ENCODE assay signal across 11 mouse cellular contexts in the genomic region with DNA sequence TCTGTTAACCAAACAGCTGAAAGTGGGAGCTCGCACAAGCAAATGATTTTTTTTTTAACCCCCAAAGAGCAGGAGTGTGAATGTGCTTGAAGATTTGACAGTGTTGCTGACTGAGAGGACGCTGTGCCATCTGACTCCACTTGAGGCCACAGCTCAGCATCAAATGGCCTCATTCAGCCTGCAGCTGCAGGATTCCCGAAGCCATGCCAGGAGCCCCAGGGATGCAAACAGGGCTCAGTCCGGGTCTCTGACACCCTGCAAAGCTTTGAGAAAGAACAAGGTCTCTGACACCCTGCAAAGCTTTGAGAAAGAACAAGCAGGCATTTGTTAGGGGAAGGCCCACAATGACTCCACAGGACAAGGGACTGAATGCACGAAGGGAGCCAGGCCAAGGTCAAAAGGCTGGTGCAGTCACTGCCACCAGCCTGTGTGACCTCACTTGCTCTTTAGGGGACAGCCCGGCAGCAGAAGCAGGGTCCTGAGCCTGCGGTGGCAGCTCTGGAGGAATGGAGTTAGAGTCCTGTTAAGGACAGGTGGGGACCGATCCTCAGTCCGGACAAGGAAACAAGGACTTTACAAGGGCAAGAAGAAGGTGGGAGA.
DNase-seq lines count a peak whose midpoint lies in the region; ATAC-seq lines count a peak whose summit lies in the region.
"Had no signal": no experiment of that assay in that cellular context is flagged by ENCODE, and none has a peak within 500 bp of the region (broad histone marks: within the 10 kb centered on the region; RNA-seq: fewer than 3 reads in every experiment).

No protein-coding gene starts in this region.

- peaks cover 24% of the 10 kb centered on the region for H3K4me1 ChIP-seq in neural tube, embryonic 13.5 days (replicated peaks)
- peaks cover 5% of the 10 kb centered on the region; the same call in 1 of the 2 replicates for H3K4me1 ChIP-seq in neural tube, embryonic 15.5 days
- H3K4me1 ChIP-seq: limb, embryonic 15.5 days had no signal

- H3K9me3 ChIP-seq in neural tube, embryonic 13.5 days: no peaks in the 10 kb centered on the region
- H3K9me3 ChIP-seq in neural tube, embryonic 15.5 days (replicated peaks): no peaks in the 10 kb centered on the region
- H3K9me3 ChIP-seq: limb, embryonic 15.5 days had no signal

- H3K27ac ChIP-seq in neural tube, embryonic 13.5 days (replicated peaks): peak overlapping the region; percentile 49
- H3K27ac ChIP-seq in neural tube, embryonic 15.5 days (replicated peaks): no peak overlapping the region
- H3K27ac ChIP-seq: limb, embryonic 15.5 days had no signal

- peak; percentile 16 for DNase-seq in embryo, embryonic 10 days (ENCODE audit: low spot score)
- no peak for DNase-seq in embryo, embryonic 11 days
- peak; percentile 49 to 52 for DNase-seq in frontal cortex, adult 2 months (ENCODE audit: extremely low spot score in 1 of 2, low spot score in 1 of 2)
- peak; percentile 33 for DNase-seq in left cerebral cortex, postnatal 4 days
- no peak for DNase-seq in heart, postnatal 4 days
- DNase-seq in lung, postnatal 36 days: no peak
- DNase-seq: B cell, adult 2 months had no signal

- intact Hi-C loops in left cerebral cortex, postnatal 4 days (cut with DNase I): no loop called here

- no peak overlapping the region for H3K4me3 ChIP-seq in neural tube, embryonic 13.5 days
- no peak overlapping the region for H3K4me3 ChIP-seq in neural tube, embryonic 15.5 days (replicated peaks)
- H3K4me3 ChIP-seq: limb, embryonic 15.5 days had no signal

- H3K27me3 ChIP-seq in neural tube, embryonic 13.5 days: no peaks in the 10 kb centered on the region
- H3K27me3 ChIP-seq in neural tube, embryonic 15.5 days (replicated peaks): no peaks in the 10 kb centered on the region
- H3K27me3 ChIP-seq: limb, embryonic 15.5 days had no signal

- no peaks in the 10 kb centered on the region for H3K36me3 ChIP-seq in neural tube, embryonic 13.5 days
- H3K36me3 ChIP-seq in neural tube, embryonic 15.5 days: no peaks in the 10 kb centered on the region
- H3K36me3 ChIP-seq: limb, embryonic 15.5 days had no signal

- 24% methylated on average over 9 of the region's 9 CpGs for WGBS in neural tube, embryonic 13.5 days
- WGBS in neural tube, embryonic 15.5 days: 32% methylated on average over 9 of the region's 9 CpGs

- 0 out of 2 replicates have a peak, but pooled peaks have one; percentile 29 for ATAC-seq in neural tube, embryonic 13.5 days (ENCODE audit: low read depth)
- no peak; the same call in 1 of the 2 replicates for ATAC-seq in neural tube, embryonic 15.5 days (ENCODE audit: low FRiP score)
- ATAC-seq: lung, postnatal 0 days had no signal

- no peak overlapping the region for H3K4me2 ChIP-seq in neural tube, embryonic 13.5 days
- no peak overlapping the region for H3K4me2 ChIP-seq in neural tube, embryonic 15.5 days
- H3K4me2 ChIP-seq: limb, embryonic 15.5 days had no signal

- H3K9ac ChIP-seq in neural tube, embryonic 13.5 days: no peak overlapping the region
- H3K9ac ChIP-seq in neural tube, embryonic 15.5 days (replicated peaks): no peak overlapping the region
- H3K9ac ChIP-seq: limb, embryonic 15.5 days had no signal

Comparison
In these comparisons a context has a peak if more than half of its experiments do, and no peak if none do; other contexts are left out.
1. DNase-seq: peak in embryo, embryonic 10 days (single experiment), frontal cortex, adult 2 months (2 of 2) and left cerebral cortex, postnatal 4 days (single experiment); none in embryo, embryonic 11 days (single experiment), heart, postnatal 4 days (single experiment) and lung, postnatal 36 days (single experiment).